Mouse (Mus musculus) E14TG2a.4 (cell line): ENCODE data around the gene Stard13.
A peak's percentile ranks its signal among the peaks of the same experiment; 100 is the strongest.

Experiments used
- H3K27me3 ChIP-seq: 2 replicates; pipeline ENCODE4 v1.6.1; 2014; ENCODE audit warnings: low read length, control low read depth; ENCODE audit not compliant: insufficient read depth
- H3K36me3 ChIP-seq: 2 replicates; pipeline ENCODE4 v1.6.1; 2014; ENCODE audit warnings: low read length, control low read depth; ENCODE audit not compliant: insufficient read depth
- H3K4me1 ChIP-seq: replicated peaks from 2 replicates; pipeline ENCODE4 v1.6.1; 2014; ENCODE audit warnings: low read depth, low read length, control low read depth
- H3K4me3 ChIP-seq: replicated peaks from 2 replicates; pipeline ENCODE4 v1.5.1; 2014; ENCODE audit warnings: mild to moderate bottlenecking, low read length
- H3K9me3 ChIP-seq: 2 replicates; pipeline ENCODE4 v1.6.1; 2014; ENCODE audit warnings: low read length, control low read depth
- CTCF ChIP-seq: conservative IDR thresholded peaks from 2 replicates; pipeline ENCODE4 v1.5.1; 2014; ENCODE audit warnings: low read length
- NANOG ChIP-seq: IDR thresholded peaks from 2 replicates; pipeline ENCODE4 v1.6.1; 2014; ENCODE audit warnings: borderline replicate concordance, low read length, mixed read lengths
- POU5F1 ChIP-seq: IDR thresholded peaks from 2 replicates; pipeline ENCODE4 v1.6.1; 2014; ENCODE audit warnings: low read length, borderline replicate concordance

Stard13 gene

DNA sequence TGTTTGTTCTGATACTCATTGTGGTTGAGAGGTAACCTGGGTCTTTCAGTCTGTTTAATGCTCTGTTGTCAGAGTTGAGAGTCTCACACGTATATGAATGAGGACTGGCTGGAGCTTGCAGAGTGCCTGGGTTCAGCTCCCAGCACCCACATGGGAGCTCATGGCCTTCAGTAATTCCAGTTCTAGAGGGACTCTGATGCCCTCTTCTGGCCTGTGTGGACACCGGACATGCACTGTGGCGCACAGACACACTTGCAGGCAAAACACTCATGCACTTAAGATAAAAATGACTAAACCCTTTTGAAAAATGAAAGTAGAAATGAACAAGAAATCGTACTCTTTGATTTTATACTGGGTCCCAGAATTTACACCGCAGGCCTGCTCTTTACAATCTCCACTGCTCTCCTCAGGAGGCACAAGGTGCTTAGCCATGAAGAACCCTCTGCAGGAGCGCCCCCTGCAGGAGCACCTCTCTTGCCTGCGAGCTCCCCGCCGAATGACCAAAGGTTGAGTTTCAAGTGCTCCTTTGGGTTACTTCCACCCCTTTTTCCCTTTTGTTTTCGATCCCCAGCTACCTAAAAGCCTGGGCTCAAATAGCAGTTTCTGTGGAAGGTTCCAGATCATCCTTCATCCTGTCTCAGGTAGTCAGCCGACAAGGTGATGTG lies 178.1 kb downstream of the Stard13 start:
- Histone ChIP-seq H3K4me1 (peaks cover 15% of the 10 kb centered on the region), H3K27me3 (no peaks in the 10 kb centered on the region), H3K4me3 (no peak overlapping the region), H3K36me3 (no peaks in the 10 kb centered on the region), H3K9me3 (no peaks in the 10 kb centered on the region)
- peak; percentile 35 for TF ChIP-seq CTCF
- no peak for TF ChIP-seq POU5F1
- TF ChIP-seq NANOG = no peak

DNA sequence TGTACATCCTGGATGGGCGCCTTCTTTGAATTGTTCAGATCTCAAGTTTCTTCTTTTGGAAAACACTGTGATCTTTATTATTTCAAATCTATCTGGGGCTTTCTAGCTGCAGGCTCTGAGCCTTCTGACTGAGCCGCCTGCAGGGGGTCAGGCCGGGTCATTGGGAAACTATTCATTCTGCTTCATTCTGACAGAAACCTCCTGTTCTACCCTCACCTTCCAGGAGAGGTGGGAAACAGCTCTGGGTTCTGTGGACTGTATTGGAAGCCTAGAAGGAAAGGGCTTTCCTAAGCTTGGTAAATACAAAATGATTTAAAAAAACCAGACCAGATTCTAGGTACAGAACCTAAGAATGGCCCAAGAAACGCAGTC lies 178.9 kb downstream of the Stard13 start:
- Histone ChIP-seq H3K4me1 (peaks cover 15% of the 10 kb centered on the region), H3K9me3 (no peaks in the 10 kb centered on the region), H3K27me3 (no peaks in the 10 kb centered on the region), H3K4me3 (no peak overlapping the region), H3K36me3 (no peaks in the 10 kb centered on the region)
- TF ChIP-seq NANOG (no peak), POU5F1 (no peak), CTCF (no peak)

DNA sequence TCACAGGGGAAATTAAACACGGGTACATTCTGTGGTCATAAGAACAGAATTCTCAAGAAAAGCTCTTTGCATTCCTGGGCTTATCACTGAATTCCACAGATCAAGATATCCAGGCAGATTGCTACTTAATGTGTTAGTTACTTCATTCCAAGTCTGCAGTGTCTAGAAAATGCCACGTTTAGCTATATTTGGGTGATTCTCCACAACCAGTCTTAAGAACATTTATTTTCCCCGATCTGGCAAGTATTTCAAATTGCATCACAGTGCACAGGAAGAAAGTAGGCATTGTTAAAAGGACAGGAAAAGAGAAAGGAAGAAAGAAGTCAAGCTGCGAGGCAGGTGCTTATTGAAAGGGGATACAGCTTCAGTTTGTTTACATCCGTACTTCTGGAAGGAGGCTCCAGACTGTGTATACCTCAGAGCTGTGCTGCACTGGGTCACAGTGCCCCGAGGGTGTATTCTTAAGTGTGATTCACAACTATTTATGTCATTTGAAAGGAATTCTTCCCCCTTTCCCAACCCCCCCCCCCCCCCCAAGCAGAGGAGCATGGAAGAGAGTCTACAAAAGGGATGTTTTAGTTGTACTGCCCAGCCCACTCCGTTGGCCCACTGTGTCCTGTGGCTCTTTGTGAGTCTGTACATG lies 179.4 kb downstream of the Stard13 start:
- TF ChIP-seq POU5F1 (no peak), NANOG (no peak), CTCF (no peak)
- Histone ChIP-seq H3K9me3 (no peaks in the 10 kb centered on the region), H3K4me1 (peaks cover 15% of the 10 kb centered on the region), H3K4me3 (no peak overlapping the region), H3K27me3 (no peaks in the 10 kb centered on the region), H3K36me3 (no peaks in the 10 kb centered on the region)

DNA sequence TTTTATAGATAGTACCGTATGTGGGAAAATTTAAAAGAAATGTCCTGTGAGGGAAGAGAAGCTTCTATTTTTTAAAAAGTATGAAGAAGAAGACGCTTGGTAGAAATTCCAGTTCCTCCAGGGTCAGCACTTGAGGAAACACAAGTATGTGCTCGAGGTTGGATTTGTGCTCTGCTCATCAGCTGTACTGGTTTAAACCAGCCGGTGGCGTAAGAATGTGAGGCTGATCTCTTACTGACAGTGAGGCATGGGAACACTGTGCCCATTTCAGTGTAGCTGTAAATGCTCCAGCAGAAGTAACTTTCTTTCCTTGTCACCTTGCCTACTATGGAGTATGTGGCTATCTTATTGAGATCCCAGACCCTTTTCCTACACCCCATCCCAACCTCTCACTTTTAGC lies 180.4 kb downstream of the Stard13 start:
- no peaks in the 10 kb centered on the region for H3K9me3 ChIP-seq
- no peak for TF ChIP-seq POU5F1
- TF ChIP-seq NANOG = no peak
- no peak for TF ChIP-seq CTCF

DNA sequence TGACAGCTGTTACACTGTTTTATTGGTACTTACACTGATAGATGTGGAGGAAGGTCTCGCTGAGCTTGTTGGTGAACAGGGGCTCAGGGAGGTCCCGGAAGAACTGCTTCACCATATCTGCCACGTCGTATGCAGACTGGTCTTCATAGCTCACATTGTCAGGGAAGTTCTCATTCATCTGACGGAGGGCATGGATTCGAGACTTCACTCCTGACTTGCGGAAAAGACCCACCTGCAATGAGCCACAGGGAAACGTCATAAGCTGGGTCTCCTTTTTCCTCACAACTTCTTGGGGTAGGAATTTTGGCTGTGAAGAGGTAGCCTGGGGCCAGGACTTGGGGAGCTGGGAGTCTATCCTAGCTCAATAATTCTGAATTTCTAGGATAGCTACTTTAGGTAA lies 181.3 kb downstream of the Stard13 start:
- Histone ChIP-seq H3K4me1 (peaks cover 15% of the 10 kb centered on the region), H3K27me3 (no peaks in the 10 kb centered on the region), H3K9me3 (no peaks in the 10 kb centered on the region; the same call in 1 of the 2 replicates), H3K36me3 (no peaks in the 10 kb centered on the region), H3K4me3 (no peak overlapping the region)
- 0 out of 2 replicates have a peak, but pooled peaks have one; percentile 0 for TF ChIP-seq CTCF
- no peak for TF ChIP-seq NANOG

More for the DNA sequence above, 180.4 kb downstream of the Stard13 start:
- Histone ChIP-seq H3K27me3 (no peaks in the 10 kb centered on the region), H3K4me1 (peaks cover 15% of the 10 kb centered on the region), H3K4me3 (no peak overlapping the region), H3K36me3 (no peaks in the 10 kb centered on the region)

DNA sequence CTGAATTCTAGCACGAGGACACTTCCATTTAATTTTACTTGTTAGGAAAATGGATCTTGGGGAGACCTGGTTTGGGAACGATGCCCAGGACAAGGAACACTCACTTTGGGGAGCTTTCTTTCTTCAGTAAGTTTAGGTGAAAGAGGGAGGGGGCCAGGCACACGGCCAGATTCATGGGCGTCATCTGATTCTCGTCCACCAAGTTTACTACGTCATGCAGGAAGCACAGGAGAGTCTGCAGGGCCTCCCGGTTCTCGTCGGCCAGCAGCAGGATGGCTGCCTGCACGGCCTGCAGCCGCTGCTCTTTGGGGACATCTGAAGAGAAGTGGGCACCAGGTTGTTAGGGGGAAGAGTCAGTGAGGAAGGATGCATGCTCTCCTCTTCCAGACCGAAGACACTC lies 186.1 kb downstream of the Stard13 start:
- Histone ChIP-seq H3K4me3 (no peak overlapping the region), H3K36me3 (no peaks in the 10 kb centered on the region), H3K4me1 (peaks cover 10% of the 10 kb centered on the region), H3K27me3 (no peaks in the 10 kb centered on the region), H3K9me3 (no peaks in the 10 kb centered on the region; the same call in 1 of the 2 replicates)
- TF ChIP-seq NANOG (no peak), POU5F1 (no peak), CTCF (no peak)

DNA sequence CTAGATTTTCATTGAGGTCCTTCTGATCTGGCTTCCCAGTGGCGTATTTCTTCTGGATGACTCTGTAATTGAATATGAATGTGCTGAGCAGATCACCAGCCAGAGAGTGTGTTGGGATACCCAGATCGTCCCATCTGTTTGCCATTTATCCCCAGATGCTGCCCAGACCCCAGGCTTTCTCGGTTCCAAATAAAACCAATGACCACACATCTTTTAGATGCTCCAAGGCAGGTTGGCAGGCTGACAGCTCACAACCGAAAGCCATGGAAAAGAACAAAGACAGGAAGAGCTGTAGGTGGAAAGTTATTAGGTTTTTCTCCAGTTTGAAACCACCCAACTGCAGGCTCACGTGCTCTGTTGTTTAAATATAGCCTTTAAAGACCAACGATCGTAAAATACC lies 186.7 kb downstream of the Stard13 start:
- 0 out of 2 replicates have a peak, but pooled peaks cover 2% of the 10 kb centered on the region for H3K27me3 ChIP-seq
- no peaks in the 10 kb centered on the region for H3K36me3 ChIP-seq
- no peaks in the 10 kb centered on the region; the same call in 1 of the 2 replicates for H3K9me3 ChIP-seq
- no peak overlapping the region for H3K4me3 ChIP-seq
- TF ChIP-seq POU5F1 (no peak), NANOG (no peak), CTCF (no peak)
- peaks cover 10% of the 10 kb centered on the region for H3K4me1 ChIP-seq

DNA sequence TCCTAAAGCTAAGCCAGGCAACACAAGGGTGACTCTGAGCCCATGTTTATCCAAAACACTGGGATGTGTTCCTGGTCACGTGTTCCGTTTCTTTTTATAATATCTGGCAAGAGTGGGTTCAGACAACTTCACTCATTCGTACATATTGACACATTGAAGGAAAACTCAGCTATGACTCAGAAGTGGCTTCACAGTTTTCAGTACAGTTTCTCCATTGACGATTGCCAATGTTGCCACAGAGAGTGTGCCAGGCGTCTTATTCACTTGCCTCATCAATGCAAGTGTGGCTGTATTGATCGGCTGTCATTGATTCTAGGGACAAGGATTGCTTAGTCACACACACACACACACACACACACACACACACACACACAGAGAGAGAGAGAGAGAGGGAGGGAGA lies 187.5 kb downstream of the Stard13 start:
- Histone ChIP-seq H3K4me3 (no peak overlapping the region), H3K4me1 (peaks cover 10% of the 10 kb centered on the region), H3K9me3 (no peaks in the 10 kb centered on the region; the same call in 1 of the 2 replicates), H3K27me3 (0 out of 2 replicates have a peak, but pooled peaks cover 4% of the 10 kb centered on the region), H3K36me3 (no peaks in the 10 kb centered on the region)
- TF ChIP-seq CTCF (no peak), NANOG (no peak), POU5F1 (no peak)
